Mouse (Mus musculus) MEL (cell line): ENCODE results near the gene Agpat4. TPM values are rescaled to one million over a fixed set of nuclear protein-coding genes. Genes with fewer than 3 reads are reported as not detected.

Experiments used
- DNase-seq: peaks from one replicate; pipeline ENCODE4 v3.0.0; 2011; ENCODE audit warnings: low read depth, low spot score
- H3K27ac ChIP-seq: 2 replicates; pipeline ENCODE4 v1.5.1; 2012; ENCODE audit warnings: low read depth, mild to moderate bottlenecking, control low read depth, low read length, moderate library complexity; ENCODE audit not compliant: control insufficient read depth
- H3K27me3 ChIP-seq, 2 experiments: fragments of 150-350 bp in 1 of 2; sonication (generic) in 1 of 2; 2 replicates each; pipeline ENCODE4 v1.6.1; 2012; ENCODE audit warnings: low read length in 2 of 2, mild to moderate bottlenecking in 2 of 2, improper control_type of control experiment in 1 of 2, moderate library complexity in 1 of 2; ENCODE audit not compliant: insufficient read depth in 2 of 2, control insufficient read depth in 1 of 2
- H3K36me3 ChIP-seq, 2 experiments: 2 replicates each; pipeline ENCODE4 v1.6.1; 2012 to 2014; ENCODE audit warnings: low read length in 2 of 2, improper control_type of control experiment in 1 of 2, inconsistent platforms in 1 of 2, mild to moderate bottlenecking in 1 of 2; ENCODE audit not compliant: insufficient read depth in 2 of 2, control insufficient read depth in 1 of 2
- H3K4me1 ChIP-seq, 2 experiments: fragments of 150-350 bp in 1 of 2; sonication (generic) in 1 of 2; 2 replicates each; pipeline ENCODE4 v1.6.1; 2012; ENCODE audit warnings: low read length in 2 of 2, improper control_type of control experiment in 1 of 2, mild to moderate bottlenecking in 1 of 2; ENCODE audit not compliant: insufficient read depth in 2 of 2, control insufficient read depth in 1 of 2
- H3K4me3 ChIP-seq, 2 experiments: fragments of 150-350 bp in 1 of 2; sonication (generic) in 1 of 2; 2 replicates each; pipeline ENCODE4 v1.5.1; 2012; ENCODE audit warnings: low read depth in 2 of 2, low read length in 2 of 2, mild to moderate bottlenecking in 2 of 2, moderate library complexity in 2 of 2, control low read depth in 1 of 2, improper control_type of control experiment in 1 of 2; ENCODE audit not compliant: control insufficient read depth in 1 of 2, insufficient read depth in 1 of 2
- H3K79me2 ChIP-seq: 2 replicates; pipeline ENCODE4 v1.6.1; 2012; ENCODE audit warnings: mild to moderate bottlenecking, low read length, moderate library complexity; ENCODE audit not compliant: control insufficient read depth, poor library complexity, insufficient read depth
- H3K9ac ChIP-seq: 2 replicates; pipeline ENCODE4 v1.6.1; 2012; ENCODE audit warnings: low read depth, mild to moderate bottlenecking, control low read depth, low read length, moderate library complexity; ENCODE audit not compliant: control insufficient read depth, poor library complexity, severe bottlenecking
- H3K9me3 ChIP-seq: fragments of 150-350 bp; sonication (generic); replicated peaks from 2 replicates; pipeline ENCODE4 v1.6.1; 2012; ENCODE audit warnings: mild to moderate bottlenecking, low read length, improper control_type of control experiment, moderate library complexity; ENCODE audit not compliant: insufficient read depth
- CHD1 ChIP-seq: IDR thresholded peaks from 2 replicates; pipeline ENCODE4 v1.6.1; 2012; ENCODE audit warnings: low read depth, mild to moderate bottlenecking, inconsistent platforms, low read length, improper control_type of control experiment
- CHD2 ChIP-seq: IDR thresholded peaks from 2 replicates; pipeline ENCODE4 v1.6.1; 2011; ENCODE audit warnings: low read length, improper control_type of control experiment
- CTCF ChIP-seq, 3 experiments: IDR thresholded peaks in 2 of 3; conservative IDR thresholded peaks in 1 of 3; 2 replicates each; pipeline ENCODE4 v1.5.1; 2011 to 2012; ENCODE audit warnings: low read length in 3 of 3, low read depth in 2 of 3, mild to moderate bottlenecking in 2 of 3, improper control_type of control experiment in 1 of 3, inconsistent platforms in 1 of 3, mixed read lengths in 1 of 3, moderate library complexity in 1 of 3; ENCODE audit not compliant: control insufficient read depth in 1 of 3, insufficient read depth in 1 of 3, poor library complexity in 1 of 3, severe bottlenecking in 1 of 3
- E2F4 ChIP-seq: IDR thresholded peaks from 2 replicates; pipeline ENCODE4 v1.6.1; 2011; ENCODE audit warnings: low read depth, low read length, improper control_type of control experiment, borderline replicate concordance
- ETS1 ChIP-seq: IDR thresholded peaks from 2 replicates; pipeline ENCODE4 v1.6.1; 2012; ENCODE audit warnings: low read depth, mild to moderate bottlenecking, inconsistent platforms, low read length, improper control_type of control experiment, moderate library complexity
- JUND ChIP-seq: IDR thresholded peaks from 2 replicates; pipeline ENCODE4 v1.6.1; 2011; ENCODE audit warnings: low read depth, mild to moderate bottlenecking, improper control_type of control experiment, low read length
- KAT2A ChIP-seq: conservative IDR thresholded peaks from 2 replicates; pipeline ENCODE4 v1.6.1; 2012; ENCODE audit warnings: low read depth, low read length, improper control_type of control experiment, inconsistent platforms
- MAZ ChIP-seq: IDR thresholded peaks from 2 replicates; pipeline ENCODE4 v1.6.1; 2012; ENCODE audit warnings: low read depth, mild to moderate bottlenecking, inconsistent platforms, low read length, improper control_type of control experiment
- MYC ChIP-seq: IDR thresholded peaks from 2 replicates; pipeline ENCODE4 v1.6.1; 2011; ENCODE audit warnings: low read depth, mild to moderate bottlenecking, low read length, improper control_type of control experiment, moderate library complexity
- POLR2A ChIP-seq, 2 experiments: IDR thresholded peaks; 2 replicates each; pipeline ENCODE4 v1.6.1; 2011 to 2012; ENCODE audit warnings: low read length in 2 of 2, mild to moderate bottlenecking in 2 of 2, control low read depth in 1 of 2, improper control_type of control experiment in 1 of 2, low read depth in 1 of 2, moderate library complexity in 1 of 2; ENCODE audit not compliant: control insufficient read depth in 1 of 2, insufficient read depth in 1 of 2, poor library complexity in 1 of 2
- POLR2AphosphoS5 ChIP-seq: IDR thresholded peaks from 2 replicates; pipeline ENCODE4 v1.6.1; 2012; ENCODE audit warnings: low read depth, borderline replicate concordance, mild to moderate bottlenecking, inconsistent platforms, low read length, moderate library complexity, mixed read lengths
- RCOR1 ChIP-seq: IDR thresholded peaks from 2 replicates; pipeline ENCODE4 v1.6.1; 2012; ENCODE audit warnings: low read depth, mild to moderate bottlenecking, inconsistent platforms, low read length, improper control_type of control experiment
- TCF12 ChIP-seq: IDR thresholded peaks from 2 replicates; pipeline ENCODE4 v1.6.1; 2014; ENCODE audit warnings: low read depth, mild to moderate bottlenecking, inconsistent platforms, low read length, improper control_type of control experiment, moderate library complexity
- UBTF ChIP-seq: IDR thresholded peaks from 2 replicates; pipeline ENCODE4 v1.6.1; 2012; ENCODE audit warnings: low read depth, mild to moderate bottlenecking, inconsistent platforms, low read length, improper control_type of control experiment, moderate library complexity, borderline replicate concordance; ENCODE audit not compliant: insufficient read depth
- USF2 ChIP-seq, 2 experiments: IDR thresholded peaks; 2 replicates each; pipeline ENCODE4 v1.6.1; 2011 to 2012; ENCODE audit warnings: improper control_type of control experiment in 2 of 2, low read length in 2 of 2, borderline replicate concordance in 1 of 2, inconsistent platforms in 1 of 2, low read depth in 1 of 2, mild to moderate bottlenecking in 1 of 2; ENCODE audit not compliant: insufficient read depth in 1 of 2
- ZC3H11A ChIP-seq: IDR thresholded peaks from 2 replicates; pipeline ENCODE4 v1.6.1; 2012; ENCODE audit warnings: low read depth, mild to moderate bottlenecking, inconsistent platforms, low read length, improper control_type of control experiment
- ZMIZ1 ChIP-seq: IDR thresholded peaks from 2 replicates; pipeline ENCODE4 v1.6.1; 2012; ENCODE audit warnings: low read depth, mild to moderate bottlenecking, inconsistent platforms, low read length, improper control_type of control experiment, moderate library complexity
- polyA plus RNA-seq, 2 experiments: library from polyadenylated mRNA; stranded (reverse) in 1 of 2; unstranded in 1 of 2; fragments of >175 nt in 1 of 2; fragments of >200 nt in 1 of 2; gene quantifications; 2 replicates each; pipeline versions ENCODE4 v1.2.1 to v1.2.4; 2012; ENCODE audit warnings: low replicate concordance in 2 of 2, low read depth in 1 of 2; ENCODE audit not compliant: insufficient read length in 2 of 2, insufficient read depth in 1 of 2, missing spikeins in 1 of 2
- total RNA-seq: library from RNA; depleted of rRNA; stranded (reverse); fragments of 300-350 nt; gene quantifications from 2 replicates; pipeline ENCODE4 v1.2.3, GENCODE M21; 2012

The Agpat4 gene
- total and polyA plus RNA-seq, 3 experiments: 3.3 to 9.3 TPM; not detected in 1

DNA sequence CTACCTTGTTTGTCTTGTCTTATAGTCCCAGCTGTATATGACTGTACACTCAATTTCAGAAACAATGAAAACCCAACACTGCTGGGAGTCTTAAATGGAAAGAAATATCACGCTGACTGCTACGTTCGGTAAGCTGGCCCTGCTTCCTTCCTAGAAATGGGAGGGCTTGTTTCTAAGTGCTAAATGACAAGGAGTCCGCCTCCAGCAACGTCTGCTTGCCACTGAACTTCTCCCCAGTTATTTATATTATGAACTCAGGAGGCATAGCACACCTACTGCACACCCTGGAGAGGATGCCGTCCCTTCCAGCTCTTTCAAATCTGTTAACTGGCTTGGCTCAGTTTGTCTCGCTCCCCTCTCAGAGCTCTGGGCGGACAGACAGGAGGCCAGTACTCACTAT lies 94.9 kb downstream of the Agpat4 start:
- DNase-seq: no peak
- no peaks in the 10 kb centered on the region for H3K79me2 ChIP-seq
- no peaks in the 10 kb centered on the region; a peak in 1 of 4 replicates for H3K36me3 ChIP-seq

DNA sequence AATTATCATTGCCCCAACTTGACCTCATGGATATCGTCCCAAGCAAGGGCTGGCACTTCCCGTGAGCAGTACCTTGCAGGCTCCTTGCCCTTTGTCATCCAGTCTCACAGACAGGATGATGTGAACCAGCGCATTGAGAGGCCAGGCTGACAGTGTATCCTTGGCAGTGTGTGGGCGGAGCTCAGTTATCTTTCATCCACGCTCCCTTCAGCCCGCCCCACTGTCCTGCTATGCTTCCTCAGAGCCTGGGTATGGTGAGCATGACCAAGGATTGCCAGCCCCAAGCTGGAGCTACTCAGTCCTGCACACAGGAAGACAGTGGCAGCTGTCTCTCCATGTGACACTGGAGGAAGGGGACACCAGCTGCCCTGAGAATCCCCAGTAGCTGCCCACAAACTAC lies 97.7 kb downstream of the Agpat4 start:
- Histone ChIP-seq H3K27ac (no peak overlapping the region), H3K79me2 (no peaks in the 10 kb centered on the region), H3K4me3 (no peak overlapping the region), H3K9ac (no peak overlapping the region), H3K9me3 (no peaks in the 10 kb centered on the region)
- TF ChIP-seq RCOR1: no peak
- no peak for TF ChIP-seq POLR2AphosphoS5
- no peak for TF ChIP-seq MAZ
- no peak for TF ChIP-seq TCF12
- no peak for TF ChIP-seq ZC3H11A
- TF ChIP-seq MYC: no peak
- no peak for TF ChIP-seq UBTF
- no peak for TF ChIP-seq JUND
- no peak for TF ChIP-seq POLR2A (IDR thresholded peaks at IDR 0.05; ENCODE audit: control insufficient read depth in 1 of 2, insufficient read depth in 1 of 2, low read depth in 1 of 2, low read length in 2 of 2, poor library complexity in 1 of 2)
- TF ChIP-seq CHD2: no peak
- TF ChIP-seq, all 39 proteins: peak for 0
- no peaks in the 10 kb centered on the region for H3K27me3 ChIP-seq
- H3K4me1 ChIP-seq: no peaks in the 10 kb centered on the region
- DNase-seq: no peak
- H3K36me3 ChIP-seq: no peaks in the 10 kb centered on the region; a peak in 1 of 4 replicates

More for the DNA sequence above, 94.9 kb downstream of the Agpat4 start:
- Histone ChIP-seq H3K27ac (no peak overlapping the region), H3K9me3 (no peaks in the 10 kb centered on the region), H3K4me1 (no peaks in the 10 kb centered on the region), H3K4me3 (no peak overlapping the region), H3K27me3 (no peaks in the 10 kb centered on the region), H3K9ac (no peak overlapping the region)
- TF ChIP-seq E2F4: no peak
- no peak for TF ChIP-seq KAT2A
- TF ChIP-seq ZMIZ1: no peak
- TF ChIP-seq USF2 (IDR thresholded peaks at IDR 0.05; ENCODE audit: borderline replicate concordance in 1 of 2, insufficient read depth in 1 of 2, low read depth in 1 of 2, low read length in 2 of 2): no peak
- TF ChIP-seq TCF12: no peak
- no peak for TF ChIP-seq UBTF
- TF ChIP-seq CHD1: no peak

DNA sequence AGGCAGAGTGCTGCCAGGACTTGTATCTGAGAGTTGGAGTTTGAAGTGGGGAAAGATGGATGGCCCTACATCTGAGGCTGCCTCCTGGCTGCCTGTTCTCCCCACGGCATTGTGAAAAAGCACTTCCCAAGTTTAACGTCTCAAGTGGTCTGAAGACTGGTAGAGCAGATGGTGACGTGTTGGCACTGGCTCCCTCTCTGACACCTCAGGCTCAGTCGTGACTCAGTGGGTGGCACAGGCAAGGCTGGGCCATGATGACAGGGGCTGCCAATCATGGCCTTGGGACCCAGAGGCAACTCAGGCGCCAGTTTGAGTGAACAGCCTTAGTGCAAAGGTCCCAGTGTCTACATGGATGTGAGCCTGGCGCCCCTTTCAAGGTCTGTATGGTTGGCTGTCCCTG lies 103.4 kb downstream of the Agpat4 start:
- H3K27me3 ChIP-seq: no peaks in the 10 kb centered on the region
- H3K79me2 ChIP-seq: no peaks in the 10 kb centered on the region
- H3K27ac ChIP-seq: no peak overlapping the region
- no peaks in the 10 kb centered on the region for H3K9me3 ChIP-seq
- no peak for TF ChIP-seq ETS1
- TF ChIP-seq CTCF (IDR thresholded peaks at IDR 0.05 in 2 of 3, conservative IDR thresholded peaks at IDR 0.05 in 1 of 3; ENCODE audit: control insufficient read depth in 1 of 3, insufficient read depth in 1 of 3, low read depth in 2 of 3, low read length in 3 of 3, poor library complexity in 1 of 3, severe bottlenecking in 1 of 3): no peak
- TF ChIP-seq CHD2: no peak
- H3K4me3 ChIP-seq: no peak overlapping the region
- no peaks in the 10 kb centered on the region for H3K4me1 ChIP-seq
- H3K9ac ChIP-seq: no peak overlapping the region
- no peak for DNase-seq
- H3K36me3 ChIP-seq: no peaks in the 10 kb centered on the region
